Mouse (Mus musculus) heart, adult 2 months (tissue): ENCODE measurements around the gene Ptprm. TPM values are rescaled to one million over a fixed set of nuclear protein-coding genes. Genes with fewer than 3 reads are reported as not detected.
A peak's percentile ranks its signal among the peaks of the same experiment; 100 is the strongest.

ENCODE experiments used
- DNase-seq, 2 experiments: peaks; one replicate each; pipeline ENCODE4 v3.0.0; 2021
- H3K27ac ChIP-seq: fragments of 200-600 bp; 2 replicates; pipeline ENCODE4 v1.8.1; 2022
- H3K27me3 ChIP-seq: fragments of 200-500 bp; 2 replicates; pipeline ENCODE4 v1.6.1; 2012; ENCODE audit warnings: mild to moderate bottlenecking, low read length, inconsistent platforms, mixed read lengths; ENCODE audit not compliant: control insufficient read depth, insufficient read depth
- H3K36me3 ChIP-seq: fragments of 200-500 bp; 2 replicates; pipeline ENCODE4 v1.6.1; 2012; ENCODE audit warnings: low read length, inconsistent platforms; ENCODE audit not compliant: control insufficient read depth, insufficient read depth
- H3K4me1 ChIP-seq: fragments of 200-500 bp; 2 replicates; pipeline ENCODE4 v1.6.1; 2011; ENCODE audit warnings: low read length; ENCODE audit not compliant: control insufficient read depth, insufficient read depth
- H3K4me3 ChIP-seq: fragments of 200-600 bp; 2 replicates; pipeline ENCODE4 v1.8.1; 2022
- H3K79me2 ChIP-seq: fragments of 200-500 bp; replicated peaks from 2 replicates; pipeline ENCODE4 v1.6.1; 2012; ENCODE audit warnings: mild to moderate bottlenecking, inconsistent platforms, low read length, moderate library complexity, mixed read lengths; ENCODE audit not compliant: control insufficient read depth, insufficient read depth
- H3K9ac ChIP-seq: fragments of 200-500 bp; 2 replicates; pipeline ENCODE4 v1.6.1; 2012; ENCODE audit warnings: low read depth, mild to moderate bottlenecking, control low read depth, inconsistent platforms, low read length, mixed read lengths
- CTCF ChIP-seq: fragments of 200-600 bp; IDR thresholded peaks from 2 replicates; pipeline ENCODE4 v1.8.1; 2022; ENCODE audit warnings: antibody characterized with exemption, mild to moderate bottlenecking, moderate library complexity
- EP300 ChIP-seq: fragments of 200-500 bp; IDR thresholded peaks from 2 replicates; pipeline ENCODE4 v1.6.1; 2011; ENCODE audit warnings: low read depth, low read length, control low read depth; ENCODE audit not compliant: insufficient read depth
- POLR2A ChIP-seq: fragments of 200-500 bp; IDR thresholded peaks from 2 replicates; pipeline ENCODE4 v1.6.1; 2011; ENCODE audit warnings: mild to moderate bottlenecking, low read depth, low read length, control low read depth; ENCODE audit not compliant: insufficient read depth
- WGBS: fragments of 180-500 bp; shearing (Covaris S2); methylation state at CpG from one replicate; pipeline ENCODE4 v1.1.7; 2018; 5-methylcytosine and 5-hydroxymethylcytosine counted together
- intact Hi-C: fragments of 180-260 bp; cut with DNase I; formaldehyde crosslinking; loops from one replicate; pipeline ENCODE4 v1.15.1; 2025
- polyA plus RNA-seq: library from polyadenylated mRNA; depleted of rRNA; stranded (reverse); fragments of >200 nt; gene quantifications from 2 replicates; pipeline ENCODE4 v1.2.3, GENCODE M21; 2012
- total RNA-seq, 2 experiments: library from RNA; stranded (reverse); gene quantifications; 2 replicates each; pipeline ENCODE4 v1.2.3; 2021

The Ptprm gene
- total and polyA plus RNA-seq, 3 experiments: 34.6 to 88.5 (median 78.9) TPM

- 89% methylated on average over 7 of the region's 7 CpGs for WGBS
- Histone ChIP-seq H3K27me3 (no peaks in the 10 kb centered on the region), H3K4me3 (no peak overlapping the region), H3K79me2 (peaks cover 2% of the 10 kb centered on the region), H3K27ac (no peak overlapping the region), H3K4me1 (peaks cover 16% of the 10 kb centered on the region), H3K9ac (no peak overlapping the region), H3K36me3 (no peaks in the 10 kb centered on the region; the same call in 1 of the 2 replicates)
- TF ChIP-seq CTCF (no peak), POLR2A (no peak), EP300 (no peak)
- intact Hi-C loops: no loop called here
- no peak for DNase-seq
Measured at GRCm38 (mm10) chr17:67157089-67157752, 197.0 kb downstream of the Ptprm start.

DNA sequence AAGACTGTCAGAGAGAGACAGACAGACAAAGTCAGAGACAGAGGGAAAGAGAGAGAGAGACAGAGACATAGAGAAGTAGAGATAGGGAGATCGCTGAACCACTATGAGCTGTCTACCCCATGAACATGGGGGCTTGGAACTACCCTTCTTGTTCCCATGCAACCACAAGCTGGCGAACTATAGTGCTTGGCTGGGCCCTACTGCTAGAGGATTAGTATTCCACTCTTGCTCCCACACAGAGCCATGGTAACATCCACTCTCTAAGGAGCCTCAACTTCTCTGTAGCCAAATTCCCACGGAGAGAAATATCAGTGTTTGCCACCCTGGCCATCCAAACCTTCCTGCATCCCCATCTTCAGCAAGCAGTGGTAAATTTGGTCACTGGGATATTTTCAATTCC lies 202.0 kb downstream of the Ptprm start:
- TF ChIP-seq EP300: no peak
- TF ChIP-seq POLR2A: no peak
- no peak for TF ChIP-seq CTCF
- Histone ChIP-seq H3K27ac (no peak overlapping the region), H3K36me3 (no peaks in the 10 kb centered on the region; the same call in 1 of the 2 replicates), H3K27me3 (no peaks in the 10 kb centered on the region), H3K79me2 (no peaks in the 10 kb centered on the region; the same call in 1 of the 2 replicates), H3K4me3 (no peak overlapping the region), H3K9ac (no peak overlapping the region), H3K4me1 (peaks cover 4% of the 10 kb centered on the region; the same call in 1 of the 2 replicates)
- intact Hi-C loops: no loop called here
- 86% methylated on average over 3 of the region's 3 CpGs for WGBS
- no peak for DNase-seq

- no peaks in the 10 kb centered on the region for H3K36me3 ChIP-seq
- WGBS: 77% methylated on average over 2 of the region's 2 CpGs
- no peak for DNase-seq
- TF ChIP-seq POLR2A (no peak), CTCF (no peak), EP300 (no peak)
- no peak overlapping the region for H3K9ac ChIP-seq
- no peak overlapping the region for H3K4me3 ChIP-seq
- no peaks in the 10 kb centered on the region; the same call in 1 of the 2 replicates for H3K79me2 ChIP-seq
- H3K27me3 ChIP-seq: no peaks in the 10 kb centered on the region
- no peak overlapping the region for H3K27ac ChIP-seq
- H3K4me1 ChIP-seq: no peaks in the 10 kb centered on the region
- intact Hi-C loops: no loop called here
Measured at GRCm38 (mm10) chr17:67150441-67150840, 203.8 kb downstream of the Ptprm start.

DNA sequence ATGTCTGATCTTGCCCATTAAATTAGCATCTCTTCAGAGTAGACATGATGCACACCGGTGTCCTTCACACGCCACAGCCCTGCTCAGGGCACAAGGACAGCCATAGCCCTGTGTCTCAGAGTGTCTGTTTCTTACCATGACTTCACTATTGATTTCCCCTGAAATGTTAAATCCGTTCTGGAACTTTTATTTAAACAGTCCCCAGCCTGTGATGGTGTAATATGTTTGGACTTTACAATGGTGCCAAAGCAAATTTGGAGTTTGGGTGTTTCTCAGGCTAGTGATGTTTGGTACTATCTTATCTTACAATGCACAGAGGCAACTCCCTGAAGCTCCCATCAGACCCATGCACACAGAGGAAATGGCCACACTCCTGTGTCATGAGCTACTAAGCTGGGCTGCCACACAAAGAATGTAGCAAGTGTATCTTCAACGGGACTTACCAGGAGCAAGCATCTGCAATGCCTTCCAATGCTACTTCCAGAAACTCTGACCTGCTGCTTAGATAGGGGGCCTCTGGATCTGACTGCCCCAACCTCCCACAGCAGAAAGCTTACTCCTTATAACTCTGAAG lies 212.0 kb downstream of the Ptprm start:
- TF ChIP-seq EP300 (no peak), CTCF (no peak), POLR2A (no peak)
- Histone ChIP-seq H3K9ac (no peak overlapping the region), H3K4me3 (no peak overlapping the region), H3K27ac (no peak overlapping the region), H3K79me2 (peaks cover 7% of the 10 kb centered on the region), H3K36me3 (peaks cover under 1% of the 10 kb centered on the region), H3K4me1 (peaks cover 3% of the 10 kb centered on the region), H3K27me3 (no peaks in the 10 kb centered on the region)
- intact Hi-C loops: no loop called here
- DNase-seq: no peak
- WGBS: 55% methylated on average over 4 of the region's 4 CpGs

DNA sequence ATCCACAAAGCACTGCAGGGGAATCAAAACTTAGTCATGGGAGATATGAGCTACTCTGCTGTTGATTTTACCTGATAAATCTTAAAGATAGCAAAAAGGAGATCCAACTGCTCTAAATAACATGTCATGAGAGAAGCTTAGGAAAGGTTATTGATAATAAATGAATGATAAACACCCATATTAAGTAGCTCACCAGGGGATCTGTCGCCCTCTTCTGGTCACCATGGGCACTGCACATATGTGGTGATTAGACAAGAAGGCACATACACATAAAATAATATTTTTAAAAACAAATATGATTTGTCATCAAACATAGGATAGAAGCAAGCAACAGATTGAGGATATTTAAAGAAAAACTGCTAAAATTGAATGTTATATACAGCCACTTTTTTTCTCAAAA lies 213.8 kb downstream of the Ptprm start:
- H3K4me1 ChIP-seq: peaks cover 6% of the 10 kb centered on the region
- no peak overlapping the region for H3K27ac ChIP-seq
- H3K4me3 ChIP-seq: no peak overlapping the region
- DNase-seq: no peak
- TF ChIP-seq POLR2A (no peak), EP300 (no peak), CTCF (peak; percentile 84)
- intact Hi-C loops: no loop called here
- H3K27me3 ChIP-seq: no peaks in the 10 kb centered on the region
- peaks cover 3% of the 10 kb centered on the region for H3K36me3 ChIP-seq
- H3K79me2 ChIP-seq: peaks cover 9% of the 10 kb centered on the region
- 56% methylated on average over 1 of the region's 1 CpGs for WGBS
- no peak overlapping the region for H3K9ac ChIP-seq

DNA sequence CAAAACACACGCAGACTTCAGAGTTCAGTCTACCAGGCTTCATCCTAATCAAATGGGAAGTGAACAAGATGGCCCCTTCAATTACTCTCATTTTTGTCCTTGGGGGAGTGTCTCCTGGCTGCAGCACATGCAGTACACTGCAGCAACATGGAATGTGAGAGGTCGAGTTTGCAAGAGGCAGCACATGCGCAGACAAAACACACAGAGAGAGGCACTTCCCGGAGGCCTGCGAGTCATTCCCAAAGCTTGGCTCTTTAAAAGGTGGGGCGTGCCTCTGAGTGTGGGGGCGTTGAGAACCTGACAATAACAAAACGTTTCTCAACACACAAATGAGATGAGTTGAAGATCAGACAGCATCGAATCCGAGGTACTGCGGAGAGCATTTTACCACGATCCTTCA lies 215.3 kb downstream of the Ptprm start:
- intact Hi-C loops: loop anchor here (5.0 to 10.0 kb wide), 2 partner anchors 33 to 154 kb away; no protein-coding TSS in a partner anchor
- peaks cover 3% of the 10 kb centered on the region for H3K36me3 ChIP-seq
- no peak overlapping the region for H3K9ac ChIP-seq
- 62% methylated on average over 12 of the region's 12 CpGs for WGBS
- peaks cover 10% of the 10 kb centered on the region for H3K79me2 ChIP-seq
- H3K4me1 ChIP-seq: peaks cover 10% of the 10 kb centered on the region
- no peak for TF ChIP-seq POLR2A
- TF ChIP-seq CTCF: no peak
- TF ChIP-seq EP300: no peak
- no peak overlapping the region for H3K4me3 ChIP-seq
- H3K27ac ChIP-seq: no peak overlapping the region
- no peaks in the 10 kb centered on the region for H3K27me3 ChIP-seq
- no peak for DNase-seq
